Mouse (Mus musculus) ovary, postnatal 10 days (tissue): ENCODE results near the gene Clba1.

Experiments used
- DNase-seq: peaks from one replicate; pipeline ENCODE4 v3.0.0; 2022; ENCODE audit warnings: low spot score

The Clba1 gene

DNA sequence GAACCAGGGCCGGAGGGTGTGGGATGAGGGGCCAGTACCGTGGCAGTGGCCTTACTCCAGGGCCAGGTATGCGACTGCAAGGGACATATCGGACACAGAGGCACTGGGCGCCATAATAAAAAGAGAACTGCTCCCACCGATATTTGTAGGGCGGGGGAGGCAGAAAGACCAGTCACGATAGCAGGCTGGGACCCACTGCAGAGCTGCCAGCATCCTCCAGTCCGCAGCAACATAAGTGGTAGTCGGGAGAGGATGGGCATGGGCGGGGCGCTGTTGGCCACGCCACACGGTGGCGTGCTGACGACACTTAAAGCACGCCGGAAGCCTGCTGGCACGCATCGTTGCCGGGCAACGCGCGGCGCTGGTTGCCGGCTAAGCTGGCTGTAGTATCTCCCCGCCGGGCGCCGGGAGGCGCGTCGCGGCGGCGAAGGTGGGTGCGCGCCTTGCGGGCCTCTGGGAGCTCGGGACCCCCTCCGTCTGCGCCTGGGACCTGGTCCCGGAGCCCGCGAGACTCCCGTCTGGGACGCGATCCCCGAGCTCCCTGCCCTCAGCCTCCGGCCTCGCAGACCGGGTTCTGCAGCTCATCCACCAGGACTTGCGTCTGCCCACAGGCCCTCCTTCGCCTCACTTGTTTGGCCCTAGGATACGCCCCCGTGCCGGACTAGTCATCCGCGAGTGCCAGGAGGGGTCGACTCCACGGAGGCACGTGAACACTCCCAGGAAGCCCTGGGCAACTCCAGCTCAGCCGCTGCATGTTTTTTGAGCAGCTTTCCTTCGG is at the start of gene Clba1:
Clba1 (plus strand) TSS at position 351 of the 778 bp plus-strand sequence.
- peak; percentile 76 for DNase-seq

DNA sequence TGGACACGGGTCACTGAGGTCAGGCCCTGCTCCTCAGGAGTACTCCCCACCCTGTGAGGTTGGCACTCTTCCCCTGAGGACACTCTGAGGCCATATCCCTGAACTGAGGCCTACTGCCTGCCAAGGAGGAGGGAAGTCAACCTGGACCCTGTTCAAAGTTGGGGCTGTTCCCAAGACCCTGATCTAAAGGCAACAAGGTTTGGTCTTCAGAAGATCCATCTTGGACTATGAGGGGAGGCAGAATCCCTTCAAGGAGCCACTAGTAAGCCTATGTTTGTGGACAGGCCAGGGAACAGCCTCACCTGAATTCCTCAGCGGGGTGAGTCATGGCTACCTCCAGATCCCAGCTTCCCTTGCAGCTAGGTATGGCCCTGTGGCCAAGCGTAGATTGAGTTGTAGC is 49.3 kb upstream of the Clba1 start:
- DNase-seq: no peak

DNA sequence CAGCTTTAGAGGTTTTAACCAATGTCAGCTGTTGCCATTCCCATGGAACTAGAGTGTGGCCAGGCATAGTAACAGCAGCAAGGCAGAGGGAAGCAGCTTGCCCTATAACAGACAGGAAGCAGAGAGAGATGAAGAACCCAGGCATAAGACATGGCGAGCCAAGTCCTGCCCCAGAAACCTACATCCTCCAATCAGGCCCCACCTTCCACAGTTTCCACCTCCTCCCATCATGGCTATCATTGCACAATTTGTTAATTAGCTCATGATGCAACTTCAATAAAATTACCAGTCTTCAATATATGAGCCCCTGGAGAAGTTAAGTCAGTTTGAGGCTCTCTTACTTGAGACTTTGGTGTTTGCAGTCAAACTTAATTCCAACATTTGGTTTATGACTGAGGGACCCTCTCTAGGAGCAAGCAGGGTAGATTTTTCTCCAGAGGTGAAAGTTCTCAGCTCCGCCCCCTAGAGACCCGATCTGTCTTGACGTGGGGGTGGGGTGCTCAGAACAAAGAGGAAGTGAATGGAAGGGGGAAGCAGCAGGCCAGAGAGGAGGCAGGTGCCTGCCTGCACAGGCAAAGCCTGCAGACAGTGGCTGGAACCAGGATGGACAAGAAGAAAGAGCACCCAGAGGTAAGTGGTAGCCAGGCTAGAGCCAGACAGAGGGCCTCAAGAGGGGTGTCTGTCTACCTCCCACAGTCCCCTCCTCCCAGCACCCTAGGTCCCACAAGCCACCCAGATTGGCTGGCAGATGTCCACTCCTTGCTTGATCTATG is 48.4 kb upstream of the Clba1 start, which contains the start of gene Pld4:
Pld4 (plus strand) TSS at position 502 of the 773 bp plus-strand sequence.
- no peak for DNase-seq

DNA sequence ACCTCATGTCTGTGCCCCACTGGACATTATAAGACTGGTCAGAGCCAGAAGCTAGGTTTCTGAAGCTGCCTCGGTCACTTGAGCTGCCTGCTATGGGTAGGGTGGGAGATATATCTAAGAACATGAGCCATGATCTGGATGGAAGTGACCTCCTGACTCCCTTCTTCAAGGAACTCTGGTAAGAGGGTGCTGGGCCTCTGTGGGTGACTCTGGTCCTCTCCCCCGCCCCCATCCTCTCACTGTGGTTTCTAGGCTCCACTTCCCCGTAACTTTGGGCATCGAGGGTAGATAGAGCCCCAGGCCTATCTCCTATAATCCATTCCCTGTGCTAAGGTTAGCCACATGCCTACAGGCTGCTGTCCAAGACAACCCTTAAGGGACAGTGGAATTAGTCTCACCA is 47.3 kb upstream of the Clba1 start:
- DNase-seq: no peak

DNA sequence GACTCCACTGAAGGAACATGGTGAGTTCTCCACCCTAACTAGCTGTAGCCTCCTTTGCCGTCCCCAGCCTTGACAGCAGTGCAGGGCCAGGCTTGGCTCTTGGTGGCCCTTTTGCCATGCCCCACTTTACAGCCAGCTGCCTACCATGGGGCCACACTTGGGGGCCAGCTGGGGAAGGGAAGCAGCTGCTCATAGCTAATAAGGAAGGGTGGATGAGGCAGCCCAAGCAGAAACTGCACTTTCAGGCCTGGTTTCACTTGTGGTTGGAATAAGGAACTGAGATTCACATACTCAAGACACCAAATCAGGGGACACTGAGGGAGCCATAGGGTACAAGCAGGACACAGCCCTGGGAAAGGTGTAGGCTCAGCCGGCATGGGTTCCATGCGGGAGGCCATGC is 46.7 kb upstream of the Clba1 start:
- DNase-seq: no peak

DNA sequence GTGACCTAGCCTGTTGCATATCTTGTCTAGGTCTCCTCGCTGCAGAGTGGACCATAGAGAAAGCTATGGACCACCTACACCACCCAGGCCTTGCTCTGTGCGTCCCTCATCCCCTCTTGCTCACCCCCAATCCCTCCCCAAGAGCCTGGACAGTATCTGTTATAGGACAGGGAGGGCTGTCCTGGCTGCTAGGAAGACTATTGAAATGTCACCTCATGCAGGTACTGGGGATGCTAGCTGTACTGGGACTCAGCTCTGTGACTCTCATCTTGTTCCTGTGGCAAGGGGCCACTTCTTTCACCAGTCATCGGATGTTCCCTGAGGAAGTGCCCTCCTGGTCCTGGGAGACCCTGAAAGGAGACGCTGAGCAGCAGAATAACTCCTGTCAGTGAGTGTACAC is 45.6 kb upstream of the Clba1 start:
- DNase-seq: no peak

DNA sequence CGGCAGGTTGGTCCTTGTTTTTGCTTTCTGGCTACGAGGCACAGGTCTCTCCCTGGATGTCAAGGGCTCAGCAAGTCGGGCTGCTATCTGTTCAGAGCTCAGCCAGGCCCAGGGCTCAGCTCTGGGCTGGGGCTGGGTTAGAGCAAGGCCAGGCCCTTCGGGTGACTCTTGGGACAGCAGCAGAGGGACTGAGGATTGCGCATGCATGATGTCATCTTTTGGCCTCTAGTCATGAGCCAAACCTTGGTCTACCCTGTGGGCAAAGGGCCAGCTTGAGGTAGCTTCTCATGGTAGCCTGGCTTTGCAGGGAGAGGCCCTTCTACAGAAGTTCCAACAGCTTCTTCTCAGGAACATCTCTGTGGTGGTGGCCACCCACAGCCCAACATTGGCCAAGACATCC is 44.6 kb upstream of the Clba1 start:
- no peak for DNase-seq

DNA sequence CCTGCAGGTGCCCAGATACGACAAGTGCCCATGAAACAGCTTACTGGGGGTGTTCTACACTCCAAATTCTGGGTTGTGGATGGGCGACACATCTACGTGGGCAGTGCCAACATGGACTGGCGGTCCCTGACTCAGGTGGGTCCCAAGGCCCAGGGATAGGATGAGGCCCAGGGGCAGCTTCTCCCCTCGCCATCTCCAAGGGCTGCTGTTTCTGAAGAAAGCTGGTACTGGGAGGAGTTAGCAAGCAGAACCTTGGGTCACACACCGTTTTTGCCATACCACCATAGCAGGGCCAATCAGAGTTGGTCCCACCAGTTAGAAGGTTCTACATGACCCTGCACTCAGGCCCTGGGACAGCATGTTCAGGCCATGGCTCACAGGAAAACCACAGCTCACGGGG is 43.7 kb upstream of the Clba1 start:
- no peak for DNase-seq

DNA sequence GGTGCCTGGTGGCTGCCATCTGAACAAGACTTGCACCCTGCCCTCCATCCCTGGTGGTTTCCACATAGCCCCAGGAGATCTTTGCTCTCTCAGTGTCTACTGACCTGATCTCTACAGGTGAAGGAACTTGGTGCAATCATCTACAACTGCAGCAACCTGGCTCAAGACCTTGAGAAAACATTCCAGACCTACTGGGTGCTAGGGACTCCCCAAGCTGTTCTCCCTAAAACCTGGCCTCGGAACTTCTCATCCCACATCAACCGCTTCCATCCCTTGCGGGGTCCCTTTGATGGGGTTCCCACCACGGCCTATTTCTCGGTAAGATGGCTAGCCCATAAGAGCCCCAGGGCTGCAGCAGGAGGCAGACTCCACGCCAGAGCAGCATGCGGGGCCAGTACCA is 42.2 kb upstream of the Clba1 start:
- DNase-seq: no peak

DNA sequence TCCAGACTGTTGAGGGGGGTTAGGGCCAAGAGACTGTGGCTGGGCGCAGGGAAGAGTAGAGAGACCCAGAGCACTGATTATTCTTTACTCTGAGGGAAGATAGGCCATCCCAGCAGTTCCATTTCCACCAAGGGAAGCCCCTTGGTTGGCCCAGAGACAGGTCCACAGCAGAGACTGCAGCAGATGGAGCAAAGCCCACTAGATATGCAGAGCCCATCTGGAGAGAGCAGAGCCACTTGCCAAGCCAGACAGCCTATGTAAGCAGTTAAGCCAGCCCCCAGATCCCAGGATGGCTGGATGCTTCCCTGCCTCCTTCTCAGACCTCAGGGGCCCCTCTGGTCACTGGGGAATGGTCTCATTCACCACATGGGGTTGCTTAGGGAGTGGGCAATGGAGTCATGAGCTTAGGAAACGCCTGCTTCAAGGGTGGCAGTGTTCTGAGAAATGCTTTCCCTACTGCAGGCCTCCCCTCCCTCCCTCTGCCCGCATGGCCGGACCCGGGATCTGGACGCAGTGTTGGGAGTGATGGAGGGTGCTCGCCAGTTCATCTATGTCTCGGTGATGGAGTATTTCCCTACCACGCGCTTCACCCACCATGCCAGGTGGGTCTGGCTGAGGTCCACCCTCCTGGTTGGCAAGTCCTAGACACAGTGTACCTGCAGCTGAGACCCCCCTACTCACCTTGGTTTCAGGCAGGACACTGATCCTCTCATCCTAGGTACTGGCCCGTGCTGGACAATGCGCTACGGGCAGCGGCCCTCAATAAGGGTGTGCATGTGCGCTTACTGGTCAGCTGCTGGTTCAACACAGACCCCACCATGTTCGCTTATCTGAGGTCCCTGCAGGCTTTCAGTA is 41.5 kb upstream of the Clba1 start:
- no peak for DNase-seq

DNA sequence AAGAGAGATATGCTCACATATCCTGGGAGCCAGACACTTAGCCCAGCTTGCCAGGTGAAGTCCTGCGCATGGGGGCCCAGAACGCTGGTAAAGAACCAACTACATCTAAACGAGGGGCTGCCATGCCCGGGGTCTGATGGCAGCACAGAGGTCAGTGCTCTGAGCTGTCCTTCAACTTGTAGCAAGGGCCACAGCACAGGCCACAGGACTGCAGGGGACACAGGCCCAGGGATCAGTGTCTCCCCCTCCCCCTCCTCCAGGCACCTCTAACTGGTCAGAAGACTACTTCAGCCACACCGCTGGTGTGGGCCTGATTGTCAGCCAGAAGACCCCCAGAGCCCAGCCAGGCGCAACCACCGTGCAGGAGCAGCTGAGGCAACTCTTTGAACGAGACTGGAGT is 40.6 kb upstream of the Clba1 start:
- no peak for DNase-seq

DNA sequence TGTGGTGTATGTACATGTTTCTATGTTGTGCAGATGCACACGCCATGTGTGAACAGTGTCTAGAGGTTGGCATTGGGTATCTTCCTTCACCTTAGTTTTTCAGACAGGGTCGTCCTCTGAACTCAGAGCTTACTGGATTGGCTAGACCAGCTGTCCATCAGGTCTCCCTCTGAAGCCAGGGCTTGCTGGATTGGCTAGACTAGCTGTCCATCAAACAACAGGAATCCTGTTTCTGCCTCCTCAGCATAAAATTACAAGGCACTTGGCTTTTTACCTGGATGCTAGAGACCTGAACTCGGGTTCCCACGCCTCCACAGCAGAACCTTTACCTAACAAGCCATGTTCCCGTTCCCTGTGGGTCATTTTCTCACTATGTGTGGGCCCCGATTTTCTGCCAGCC is 39.7 kb upstream of the Clba1 start:
- no peak for DNase-seq

DNA sequence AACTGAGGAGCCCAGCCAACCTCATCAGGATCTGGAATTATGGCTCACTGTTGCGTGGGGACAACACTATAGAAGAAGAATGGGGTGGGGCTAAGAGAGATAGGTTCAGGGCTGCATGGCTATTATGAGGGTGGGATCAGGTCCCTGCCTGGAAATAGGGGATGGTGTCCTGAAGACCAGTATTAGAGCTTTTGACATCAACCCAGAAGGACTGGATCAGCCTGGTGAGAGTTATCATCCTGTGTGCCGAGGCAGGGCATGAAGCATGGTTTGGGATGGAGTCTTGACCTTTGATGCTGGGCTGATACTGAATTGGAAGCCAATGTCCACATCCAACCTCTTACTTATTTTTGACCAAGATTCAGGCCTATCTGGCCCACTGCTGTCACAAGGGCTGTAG is 39.0 kb upstream of the Clba1 start:
- DNase-seq: no peak

DNA sequence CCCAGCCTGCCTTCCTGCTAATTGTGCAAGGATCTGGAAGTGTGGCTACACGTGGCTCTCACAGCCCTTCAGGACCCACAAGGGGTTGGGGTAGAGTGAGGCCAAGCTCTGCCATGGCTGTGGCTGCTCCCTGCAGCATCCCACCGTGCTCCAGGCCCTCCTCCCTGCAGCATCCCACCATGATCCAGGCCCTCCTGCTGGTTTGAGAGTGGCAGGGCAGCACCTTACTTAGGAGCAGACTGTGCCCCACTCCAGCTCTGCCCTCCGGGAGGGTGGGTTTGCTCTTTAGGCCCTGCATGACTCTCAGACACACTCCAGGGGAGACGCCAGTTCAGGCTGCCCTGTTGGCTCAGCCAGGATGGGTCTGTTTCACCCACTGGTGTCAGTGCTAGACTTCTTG is 38.3 kb upstream of the Clba1 start:
- DNase-seq: no peak

DNA sequence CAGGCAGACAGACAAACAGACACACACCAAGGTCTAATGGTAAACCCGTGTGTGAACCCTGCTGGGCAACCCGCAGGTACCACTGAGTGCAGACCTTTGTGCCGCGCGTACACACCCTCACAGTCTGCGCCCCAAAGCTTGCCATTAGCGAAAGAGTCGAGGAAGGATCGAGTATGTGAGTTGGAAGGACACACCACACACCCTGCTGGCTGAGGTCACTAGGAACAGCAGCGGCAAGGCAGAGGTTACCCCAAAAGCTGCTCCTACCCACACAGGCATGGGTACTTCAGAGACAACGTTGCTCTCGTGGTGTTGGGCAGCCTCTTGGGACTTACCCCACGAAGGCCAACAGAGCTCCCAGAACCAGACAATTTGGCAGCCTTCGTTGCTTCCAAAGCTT is 36.4 kb upstream of the Clba1 start:
- DNase-seq: no peak

DNA sequence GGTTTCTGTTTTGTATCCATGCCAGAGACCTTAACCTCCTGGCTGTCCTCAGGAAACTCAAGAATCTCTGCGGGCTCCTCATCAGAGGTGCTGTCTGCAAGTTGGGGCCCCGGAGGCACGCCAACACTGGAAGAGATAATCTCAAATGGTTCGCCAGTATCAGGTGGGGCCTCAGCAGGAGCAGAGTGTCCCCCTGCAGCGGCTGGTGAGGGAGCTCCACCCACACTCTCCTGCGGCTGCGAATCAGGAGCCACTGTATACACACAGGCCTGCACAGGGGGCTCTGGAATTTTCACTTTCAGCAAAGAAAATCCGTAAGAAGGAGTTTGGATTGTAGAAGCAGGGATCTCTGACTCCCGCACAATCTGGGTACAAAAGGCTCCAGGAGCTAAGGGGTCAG is 35.4 kb upstream of the Clba1 start:
- no peak for DNase-seq

DNA sequence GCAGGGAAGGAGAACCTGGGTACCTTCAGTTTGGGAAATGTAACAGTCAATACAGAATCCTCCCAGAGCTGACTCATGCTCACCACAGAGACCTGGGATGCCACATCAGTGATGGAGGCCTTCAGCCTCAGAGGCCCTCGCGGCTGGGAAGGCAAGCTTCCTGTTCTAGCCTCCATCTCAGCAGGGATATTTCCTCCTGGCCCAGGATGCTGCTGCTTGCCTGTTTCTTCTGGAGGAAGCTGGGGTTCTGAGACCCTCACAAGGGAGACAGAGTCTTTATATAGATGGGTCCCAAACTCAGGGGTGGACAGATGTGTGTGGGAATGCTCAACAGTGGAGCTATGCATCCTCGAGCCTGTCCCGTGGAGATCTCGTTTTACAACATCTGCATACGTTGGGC is 34.7 kb upstream of the Clba1 start:
- DNase-seq: no peak

DNA sequence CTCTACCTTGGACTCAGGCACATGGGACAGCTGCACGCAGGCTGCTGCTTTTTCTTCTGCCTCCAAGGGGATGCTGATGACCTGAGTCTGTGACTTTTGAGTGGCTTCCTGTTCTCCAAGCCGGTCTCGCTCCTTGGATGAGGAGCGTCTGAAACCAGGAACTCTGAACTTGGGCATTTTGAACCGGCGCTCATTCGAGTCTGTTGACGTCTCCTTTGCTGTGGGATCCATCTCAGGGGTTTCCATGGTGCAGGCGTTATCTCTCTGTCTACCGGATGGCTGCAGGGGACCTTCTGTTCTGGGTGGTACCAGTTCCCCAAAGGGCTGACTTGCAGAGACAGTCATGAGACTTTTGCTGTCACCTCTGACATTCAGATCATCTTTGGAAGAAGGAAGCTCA is 34.3 kb upstream of the Clba1 start:
- DNase-seq: no peak

DNA sequence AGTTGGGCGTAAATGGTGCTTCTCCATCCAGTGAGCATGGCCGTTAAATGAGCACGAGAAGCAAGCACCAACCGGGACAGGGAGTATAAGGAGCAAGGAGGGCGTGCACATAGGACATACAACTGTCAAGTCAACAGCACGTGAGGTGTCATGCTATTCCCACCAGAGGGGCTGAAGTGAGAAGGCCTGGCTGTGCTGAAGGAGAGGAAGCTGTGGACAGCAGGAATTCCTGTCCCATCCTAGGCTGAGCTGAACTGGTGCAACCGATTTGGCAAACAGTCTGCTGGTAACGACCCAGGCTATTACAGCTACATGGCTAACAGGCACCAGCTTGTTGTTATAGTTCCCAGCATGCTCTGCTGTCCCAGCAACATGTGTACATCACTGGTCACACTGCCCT is 17.7 kb upstream of the Clba1 start:
- DNase-seq: no peak

DNA sequence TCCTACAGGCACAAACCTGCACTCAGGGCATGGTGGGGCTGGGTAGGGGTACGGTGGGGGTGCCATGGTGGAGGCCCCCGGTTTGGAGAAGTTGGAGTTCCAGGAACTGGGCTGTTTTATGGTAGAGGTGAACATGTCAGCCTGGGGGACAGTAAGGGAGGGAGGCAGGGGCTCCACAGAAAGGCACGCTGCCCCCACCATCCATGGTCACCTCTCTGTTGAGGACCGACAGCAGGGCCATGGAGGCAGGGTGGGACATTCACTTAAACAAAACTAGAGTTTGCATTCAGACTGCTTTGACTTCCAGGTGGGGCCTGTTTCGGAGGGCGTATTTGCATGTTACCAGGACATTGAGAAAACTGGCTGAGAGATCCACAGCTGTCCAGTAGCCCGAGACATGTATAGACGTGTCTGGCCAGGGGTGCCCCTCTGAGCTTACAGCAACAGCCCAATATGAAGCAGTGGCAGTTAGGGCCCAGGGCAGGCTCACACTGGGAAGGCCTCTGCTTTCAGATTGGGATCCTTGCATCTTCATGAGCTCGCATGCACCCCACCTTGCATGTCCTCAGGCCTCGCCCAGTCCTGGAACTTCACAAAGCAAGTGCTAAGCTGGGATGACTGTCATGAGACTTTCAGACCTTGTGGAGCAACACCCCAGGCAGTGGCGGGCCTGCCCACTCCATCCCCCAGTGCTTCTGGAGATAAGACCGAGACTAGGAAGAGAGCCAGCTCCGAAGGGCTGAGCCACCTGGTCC is 15.0 kb upstream of the Clba1 start:
- DNase-seq: no peak

DNA sequence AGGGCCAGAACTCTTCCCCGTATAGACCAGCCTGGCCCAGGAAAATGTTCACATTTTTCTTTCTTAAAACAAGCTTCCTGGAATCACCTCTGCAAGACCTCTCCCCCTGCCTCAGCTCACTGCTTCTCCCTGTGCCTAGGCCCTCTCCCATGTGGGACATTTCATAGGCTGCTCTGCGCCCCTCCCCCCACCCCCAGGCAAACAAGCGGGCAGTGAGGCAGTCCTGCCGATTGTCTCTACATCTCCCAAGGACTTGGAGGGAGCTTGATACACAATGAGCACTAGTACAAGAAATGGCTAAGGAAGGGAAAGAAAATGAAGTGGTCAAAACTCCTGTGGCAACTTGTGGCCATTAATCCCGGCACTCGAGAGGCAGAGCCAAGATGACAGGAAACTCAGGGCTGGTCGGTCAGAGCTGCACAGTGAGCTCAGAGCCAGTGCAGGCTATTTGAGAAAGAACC is 14.4 kb upstream of the Clba1 start:
- DNase-seq: no peak

DNA sequence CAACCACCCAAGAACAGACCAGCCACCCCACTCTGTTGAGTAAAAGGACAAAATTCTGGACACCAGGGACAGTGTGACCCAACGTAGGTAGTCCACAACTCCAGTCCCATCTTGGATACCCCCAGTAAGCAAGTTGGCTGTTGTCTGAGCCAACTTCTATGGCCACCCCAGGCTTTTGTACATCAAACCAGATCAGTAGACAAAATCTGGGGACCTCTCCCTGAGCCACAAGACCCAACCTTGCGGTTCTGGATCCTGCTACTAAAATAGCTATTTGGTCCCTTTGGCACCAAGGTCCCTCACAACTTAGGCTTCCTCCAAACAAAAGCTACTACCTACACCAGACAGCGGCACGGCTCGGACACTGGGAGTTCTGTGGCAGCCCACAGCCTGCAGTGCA is 13.7 kb upstream of the Clba1 start:
- DNase-seq: no peak
